Mouse (Mus musculus) neutrophil, adult 65 days (primary cell): ENCODE data around the gene Irx6. TPM values are rescaled to one million over a fixed set of nuclear protein-coding genes. Genes with fewer than 3 reads are reported as not detected.

Experiments used
- total RNA-seq: library from RNA; stranded (reverse); gene quantifications from 2 replicates; pipeline ENCODE4 v1.2.4, GENCODE M21; 2023

Irx6 gene
- total RNA-seq, result not detected in 2 replicates

DNA sequence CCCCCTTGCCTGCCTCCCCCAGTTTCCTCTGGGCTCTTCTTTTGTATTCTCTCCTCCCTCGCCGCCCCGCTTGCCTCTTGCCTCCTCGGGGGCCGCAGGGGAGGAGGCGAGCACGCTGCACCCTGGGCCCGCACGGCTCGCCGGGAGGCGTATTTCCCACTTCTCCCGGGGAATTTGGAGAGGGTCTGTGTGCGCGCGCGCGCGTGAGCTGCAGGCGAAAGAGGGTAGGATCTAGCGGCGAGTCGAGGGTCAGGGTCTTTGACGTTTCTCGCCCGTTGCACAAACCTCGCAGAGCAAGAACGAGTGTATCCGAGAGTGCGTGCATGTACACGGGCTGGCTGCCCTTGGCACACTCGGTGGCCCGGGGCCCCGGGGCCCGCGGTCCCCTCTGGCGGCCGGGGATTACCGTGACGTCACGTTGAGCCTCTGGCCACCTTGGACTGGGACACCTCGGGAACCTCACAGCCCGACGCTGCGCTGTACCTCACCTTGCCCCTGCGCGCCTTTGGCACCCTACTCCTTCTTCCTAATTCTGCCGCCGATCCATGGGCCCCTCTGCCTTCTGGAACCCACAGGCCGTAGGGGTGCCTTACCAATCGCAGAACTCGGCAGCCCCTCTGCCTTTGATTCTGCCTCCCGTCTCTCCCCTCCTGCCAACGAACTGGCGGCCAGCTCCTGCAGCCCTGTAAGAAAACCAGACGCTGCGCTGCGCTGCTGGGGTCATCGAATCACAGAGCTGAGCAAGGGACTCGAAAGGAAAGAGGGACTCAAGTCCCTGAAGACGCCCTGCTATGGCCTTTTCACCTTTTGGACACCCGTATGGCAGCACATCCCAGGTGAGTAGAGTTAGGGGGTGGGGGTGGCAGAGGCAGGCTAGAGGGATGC is at the start of gene Irx6:
Irx6 (plus strand) TSS at position 45 of the 885 bp plus-strand sequence.

Other genes with a start within 250 kb of the Irx6 start
- 0.54 and 0.57 TPM in 2 replicates for gene Mmp2, start 153.0 kb downstream of the Irx6 start, total RNA-seq
- gene Lpcat2, start 181.1 kb downstream of the Irx6 start, total RNA-seq, result 149 and 197 TPM in 2 replicates
- 20.1 and 36.2 TPM in 2 replicates for gene Capns2, start 227.1 kb downstream of the Irx6 start, total RNA-seq